Mouse (Mus musculus) MEL (cell line): Measurements from ENCODE around the gene Naa38.

ENCODE experiments used
- CTCF ChIP-seq, 3 experiments: IDR thresholded peaks in 2 of 3; conservative IDR thresholded peaks in 1 of 3; 2 replicates each; pipeline ENCODE4 v1.5.1; 2011 to 2012; ENCODE audit warnings: low read length in 3 of 3, low read depth in 2 of 3, mild to moderate bottlenecking in 2 of 3, improper control_type of control experiment in 1 of 3, inconsistent platforms in 1 of 3, mixed read lengths in 1 of 3, moderate library complexity in 1 of 3; ENCODE audit not compliant: control insufficient read depth in 1 of 3, insufficient read depth in 1 of 3, poor library complexity in 1 of 3, severe bottlenecking in 1 of 3
- HCFC1 ChIP-seq: IDR thresholded peaks from 2 replicates; pipeline ENCODE4 v1.6.1; 2012; ENCODE audit warnings: low read depth, mild to moderate bottlenecking, inconsistent platforms, low read length, improper control_type of control experiment, moderate library complexity
- MAFK ChIP-seq: IDR thresholded peaks from 2 replicates; pipeline ENCODE4 v1.6.1; 2011; ENCODE audit warnings: low read depth, mild to moderate bottlenecking, low read length, improper control_type of control experiment, borderline replicate concordance
- POLR2A ChIP-seq, 2 experiments: IDR thresholded peaks; 2 replicates each; pipeline ENCODE4 v1.6.1; 2011 to 2012; ENCODE audit warnings: low read length in 2 of 2, mild to moderate bottlenecking in 2 of 2, control low read depth in 1 of 2, improper control_type of control experiment in 1 of 2, low read depth in 1 of 2, moderate library complexity in 1 of 2; ENCODE audit not compliant: control insufficient read depth in 1 of 2, insufficient read depth in 1 of 2, poor library complexity in 1 of 2
- POLR2AphosphoS2 ChIP-seq: IDR thresholded peaks from 2 replicates; pipeline ENCODE4 v1.6.1; 2011; ENCODE audit warnings: low read length, improper control_type of control experiment
- RAD21 ChIP-seq: IDR thresholded peaks from 2 replicates; pipeline ENCODE4 v1.6.1; 2011; ENCODE audit warnings: mild to moderate bottlenecking, low read depth, low read length, improper control_type of control experiment
- TAL1 ChIP-seq: IDR thresholded peaks from 2 replicates; pipeline ENCODE4 v1.6.1; 2012; ENCODE audit warnings: mild to moderate bottlenecking, inconsistent platforms, low read length, moderate library complexity, mixed read lengths

DNA sequence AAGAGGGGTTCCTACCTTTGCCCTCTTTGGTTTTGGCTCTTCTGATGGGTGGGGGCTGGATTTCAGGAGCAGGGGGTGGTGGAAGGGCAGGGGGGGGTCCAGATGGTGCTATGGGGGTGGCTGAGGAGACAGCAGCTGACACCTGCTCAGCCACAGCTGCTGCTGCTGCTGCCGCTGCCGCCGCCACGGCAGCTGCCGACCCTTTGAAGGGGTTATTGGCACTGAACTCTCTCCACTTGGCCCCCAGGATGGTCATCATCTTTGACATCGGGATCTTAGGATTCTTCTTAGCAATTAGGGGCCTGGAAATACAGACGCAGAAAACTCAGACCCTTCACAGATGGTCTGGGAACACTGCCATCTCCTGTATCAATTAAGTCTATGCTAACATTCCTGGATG, 33.3 kb upstream of the Naa38 start:
- TF ChIP-seq POLR2A (IDR thresholded peaks at IDR 0.05; ENCODE audit: control insufficient read depth in 1 of 2, insufficient read depth in 1 of 2, low read depth in 1 of 2, low read length in 2 of 2, poor library complexity in 1 of 2) = no peak
- TF ChIP-seq POLR2AphosphoS2 = no peak
- no peak for TF ChIP-seq CTCF (IDR thresholded peaks at IDR 0.05 in 2 of 3, conservative IDR thresholded peaks at IDR 0.05 in 1 of 3; ENCODE audit: control insufficient read depth in 1 of 3, insufficient read depth in 1 of 3, low read depth in 2 of 3, low read length in 3 of 3, poor library complexity in 1 of 3, severe bottlenecking in 1 of 3)
- TF ChIP-seq RAD21 = no peak
- TF ChIP-seq HCFC1 = no peak
- TF ChIP-seq TAL1 = no peak
- TF ChIP-seq MAFK = no peak
